Mouse (Mus musculus): ENCODE measurements around the gene Nuak1.

GRCm38 (mm10) chr10:84481327-84481671, 40.9 kb upstream of the Nuak1 start:
- TF ChIP-seq POLR2A (IDR thresholded peaks at IDR 0.05; ENCODE audit: borderline replicate concordance, control insufficient read depth, low read depth, low read length) = no peak
- TF ChIP-seq CTCF (IDR thresholded peaks at IDR 0.05; ENCODE audit: control insufficient read depth, insufficient read depth, low read length) = no peak
